Mouse (Mus musculus) heart, adult 2 months (tissue): ENCODE results near the gene Etnk2. TPM values are rescaled to one million over a fixed set of nuclear protein-coding genes. Genes with fewer than 3 reads are reported as not detected.

ENCODE experiments used
- DNase-seq, 2 experiments: peaks; one replicate each; pipeline ENCODE4 v3.0.0; 2021
- H3K27ac ChIP-seq: fragments of 200-600 bp; 2 replicates; pipeline ENCODE4 v1.8.1; 2022
- H3K27me3 ChIP-seq: fragments of 200-500 bp; 2 replicates; pipeline ENCODE4 v1.6.1; 2012; ENCODE audit warnings: mild to moderate bottlenecking, low read length, inconsistent platforms, mixed read lengths; ENCODE audit not compliant: control insufficient read depth, insufficient read depth
- H3K36me3 ChIP-seq: fragments of 200-500 bp; 2 replicates; pipeline ENCODE4 v1.6.1; 2012; ENCODE audit warnings: low read length, inconsistent platforms; ENCODE audit not compliant: control insufficient read depth, insufficient read depth
- H3K4me1 ChIP-seq: fragments of 200-500 bp; 2 replicates; pipeline ENCODE4 v1.6.1; 2011; ENCODE audit warnings: low read length; ENCODE audit not compliant: control insufficient read depth, insufficient read depth
- H3K4me3 ChIP-seq: fragments of 200-600 bp; 2 replicates; pipeline ENCODE4 v1.8.1; 2022
- H3K79me2 ChIP-seq: fragments of 200-500 bp; replicated peaks from 2 replicates; pipeline ENCODE4 v1.6.1; 2012; ENCODE audit warnings: mild to moderate bottlenecking, inconsistent platforms, low read length, moderate library complexity, mixed read lengths; ENCODE audit not compliant: control insufficient read depth, insufficient read depth
- H3K9ac ChIP-seq: fragments of 200-500 bp; 2 replicates; pipeline ENCODE4 v1.6.1; 2012; ENCODE audit warnings: low read depth, mild to moderate bottlenecking, control low read depth, inconsistent platforms, low read length, mixed read lengths
- CTCF ChIP-seq: fragments of 200-600 bp; IDR thresholded peaks from 2 replicates; pipeline ENCODE4 v1.8.1; 2022; ENCODE audit warnings: antibody characterized with exemption, mild to moderate bottlenecking, moderate library complexity
- EP300 ChIP-seq: fragments of 200-500 bp; IDR thresholded peaks from 2 replicates; pipeline ENCODE4 v1.6.1; 2011; ENCODE audit warnings: low read depth, low read length, control low read depth; ENCODE audit not compliant: insufficient read depth
- POLR2A ChIP-seq: fragments of 200-500 bp; IDR thresholded peaks from 2 replicates; pipeline ENCODE4 v1.6.1; 2011; ENCODE audit warnings: mild to moderate bottlenecking, low read depth, low read length, control low read depth; ENCODE audit not compliant: insufficient read depth
- WGBS: fragments of 180-500 bp; shearing (Covaris S2); methylation state at CpG from one replicate; pipeline ENCODE4 v1.1.7; 2018; 5-methylcytosine and 5-hydroxymethylcytosine counted together
- intact Hi-C: fragments of 180-260 bp; cut with DNase I; formaldehyde crosslinking; loops from one replicate; pipeline ENCODE4 v1.15.1; 2025
- polyA plus RNA-seq: library from polyadenylated mRNA; depleted of rRNA; stranded (reverse); fragments of >200 nt; gene quantifications from 2 replicates; pipeline ENCODE4 v1.2.3, GENCODE M21; 2012
- total RNA-seq, 2 experiments: library from RNA; stranded (reverse); gene quantifications; 2 replicates each; pipeline ENCODE4 v1.2.3; 2021

The Etnk2 gene
- total and polyA plus RNA-seq, 3 experiments: 0.29 to 0.93 (median 0.84) TPM

- Histone ChIP-seq H3K27me3 (no peaks in the 10 kb centered on the region), H3K4me1 (peaks cover 28% of the 10 kb centered on the region), H3K9ac (no peak overlapping the region), H3K27ac (peak overlapping the region; percentile 75), H3K36me3 (no peaks in the 10 kb centered on the region; the same call in 1 of the 2 replicates), H3K4me3 (no peak overlapping the region), H3K79me2 (no peaks in the 10 kb centered on the region; the same call in 1 of the 2 replicates)
- no peak for DNase-seq
- no peak for TF ChIP-seq EP300
- no peak for TF ChIP-seq CTCF
- no peak for TF ChIP-seq POLR2A
- 66% methylated on average over 5 of the region's 5 CpGs for WGBS
- intact Hi-C loops: loop anchor here (5.0 kb wide), 1 partner anchor 95 kb away; no protein-coding TSS in a partner anchor
Measured at GRCm38 (mm10) chr1:133397094-133397482, 33.7 kb downstream of the Etnk2 start.

- TF ChIP-seq EP300 (0 out of 2 replicates have a peak, but pooled peaks have one; percentile 6), POLR2A (peak; percentile 39; the same call in 1 of the 2 replicates), CTCF (peak; percentile 27; the same call in 1 of the 2 replicates)
- intact Hi-C loops: loop anchor here (5.0 kb wide), 1 partner anchor 95 kb away; no protein-coding TSS in a partner anchor
- H3K27ac ChIP-seq: peak overlapping the region; percentile 75
- peak overlapping the region; percentile 5; the same call in 1 of the 2 replicates for H3K9ac ChIP-seq
- no peak overlapping the region for H3K4me3 ChIP-seq
- WGBS: 30% methylated on average over 17 of the region's 17 CpGs
- H3K4me1 ChIP-seq: peaks cover 28% of the 10 kb centered on the region
- no peaks in the 10 kb centered on the region; the same call in 1 of the 2 replicates for H3K79me2 ChIP-seq
- peak in 1 of 2 experiments; percentile 71 for DNase-seq
- H3K27me3 ChIP-seq: no peaks in the 10 kb centered on the region
- no peaks in the 10 kb centered on the region for H3K36me3 ChIP-seq
Measured at GRCm38 (mm10) chr1:133397483-133398237, 34.3 kb downstream of the Etnk2 start.

GRCm38 (mm10) chr1:133400014-133400725 lies 36.8 kb downstream of the Etnk2 start:
- peak in 1 of 2 experiments; percentile 49 for DNase-seq
- 46% methylated on average over 13 of the region's 13 CpGs for WGBS
- Histone ChIP-seq H3K79me2 (no peaks in the 10 kb centered on the region; the same call in 1 of the 2 replicates), H3K9ac (no peak overlapping the region), H3K27ac (peak overlapping the region; percentile 58), H3K4me3 (no peak overlapping the region), H3K4me1 (peaks cover 30% of the 10 kb centered on the region), H3K36me3 (no peaks in the 10 kb centered on the region), H3K27me3 (no peaks in the 10 kb centered on the region)
- TF ChIP-seq CTCF (no peak), EP300 (no peak), POLR2A (no peak)
- intact Hi-C loops: no loop called here

GRCm38 (mm10) chr1:133404005-133404404 lies 40.6 kb downstream of the Etnk2 start:
- no peak overlapping the region for H3K9ac ChIP-seq
- H3K79me2 ChIP-seq: peaks cover 2% of the 10 kb centered on the region; the same call in 1 of the 2 replicates
- DNase-seq: no peak
- intact Hi-C loops: no loop called here
- H3K4me3 ChIP-seq: no peak overlapping the region
- WGBS: 76% methylated on average over 4 of the region's 4 CpGs
- H3K4me1 ChIP-seq: peaks cover 28% of the 10 kb centered on the region
- H3K27me3 ChIP-seq: no peaks in the 10 kb centered on the region
- H3K27ac ChIP-seq: no peak overlapping the region
- TF ChIP-seq POLR2A (no peak), CTCF (no peak), EP300 (no peak)
- no peaks in the 10 kb centered on the region for H3K36me3 ChIP-seq

- DNase-seq: peak in 1 of 2 experiments; percentile 11
- no peak for TF ChIP-seq POLR2A
- TF ChIP-seq CTCF: no peak
- no peak for TF ChIP-seq EP300
- Histone ChIP-seq H3K27me3 (no peaks in the 10 kb centered on the region), H3K36me3 (no peaks in the 10 kb centered on the region), H3K79me2 (peaks cover 4% of the 10 kb centered on the region), H3K9ac (no peak overlapping the region), H3K27ac (peak overlapping the region; percentile 42), H3K4me1 (peaks cover 12% of the 10 kb centered on the region), H3K4me3 (no peak overlapping the region)
- WGBS: 65% methylated on average over 7 of the region's 7 CpGs
- intact Hi-C loops: no loop called here
Measured at GRCm38 (mm10) chr1:133406614-133407013, 43.2 kb downstream of the Etnk2 start.
